Mouse (Mus musculus): Measurements from ENCODE around the gene Plekhd1. TPM values are rescaled to one million over a fixed set of nuclear protein-coding genes. Genes with fewer than 3 reads are reported as not detected.
A peak's percentile ranks its signal among the peaks of the same experiment; 100 is the strongest.

The Plekhd1 gene
- polyA plus RNA-seq, 1 experiment: 7.4 TPM

GRCm38 (mm10) chr12:80698526-80699143 is 6.2 kb downstream of the Plekhd1 start:
- TF ChIP-seq POLR2A (IDR thresholded peaks at IDR 0.05; ENCODE audit: low read depth, low read length) (no peak), CTCF (conservative IDR thresholded peaks at IDR 0.05; ENCODE audit: insufficient read depth, insufficient read length, low read depth, low read length) (no peak)
- Histone ChIP-seq H3K27me3 (replicated peaks; ENCODE audit: control insufficient read depth, insufficient read depth, low read length) (no peaks in the 10 kb centered on the region), H3K4me1 (ENCODE audit: control insufficient read depth, insufficient read depth, low read length) (no peaks in the 10 kb centered on the region), H3K4me3 (ENCODE audit: insufficient read depth, low read depth, low read length) (no peak overlapping the region), H3K36me3 (ENCODE audit: control insufficient read depth, insufficient read depth, low read length) (no peaks in the 10 kb centered on the region), H3K27ac (ENCODE audit: insufficient read depth, low read depth, low read length) (no peak overlapping the region)
- 88% methylated on average over 5 of the region's 5 CpGs for WGBS
- no peak for DNase-seq

GRCm38 (mm10) chr12:80699144-80699531 is 6.7 kb downstream of the Plekhd1 start:
- H3K36me3 ChIP-seq (ENCODE audit: control insufficient read depth, insufficient read depth, low read length): no peaks in the 10 kb centered on the region
- 84% methylated on average over 2 of the region's 2 CpGs for WGBS
- TF ChIP-seq CTCF (conservative IDR thresholded peaks at IDR 0.05; ENCODE audit: insufficient read depth, insufficient read length, low read depth, low read length) (no peak), POLR2A (IDR thresholded peaks at IDR 0.05; ENCODE audit: low read depth, low read length) (no peak)

GRCm38 (mm10) chr12:80701332-80701731 is 8.9 kb downstream of the Plekhd1 start:
- no peak for DNase-seq
- Histone ChIP-seq H3K27ac (ENCODE audit: insufficient read depth, low read depth, low read length) (no peak overlapping the region), H3K36me3 (ENCODE audit: control insufficient read depth, insufficient read depth, low read length) (no peaks in the 10 kb centered on the region), H3K4me1 (ENCODE audit: control insufficient read depth, insufficient read depth, low read length) (no peaks in the 10 kb centered on the region), H3K4me3 (ENCODE audit: insufficient read depth, low read depth, low read length) (no peak overlapping the region), H3K27me3 (replicated peaks; ENCODE audit: control insufficient read depth, insufficient read depth, low read length) (no peaks in the 10 kb centered on the region)
- 75% methylated on average over 7 of the region's 7 CpGs for WGBS
- TF ChIP-seq CTCF (conservative IDR thresholded peaks at IDR 0.05; ENCODE audit: insufficient read depth, insufficient read length, low read depth, low read length) (no peak), POLR2A (IDR thresholded peaks at IDR 0.05; ENCODE audit: low read depth, low read length) (no peak)

More at GRCm38 (mm10) chr12:80699144-80699531, 6.7 kb downstream of the Plekhd1 start:
- DNase-seq: no peak
- H3K27ac ChIP-seq (ENCODE audit: insufficient read depth, low read depth, low read length): no peak overlapping the region
- H3K27me3 ChIP-seq (replicated peaks; ENCODE audit: control insufficient read depth, insufficient read depth, low read length): no peaks in the 10 kb centered on the region
- H3K4me1 ChIP-seq (ENCODE audit: control insufficient read depth, insufficient read depth, low read length): no peaks in the 10 kb centered on the region
- no peak overlapping the region for H3K4me3 ChIP-seq (ENCODE audit: insufficient read depth, low read depth, low read length)

GRCm38 (mm10) chr12:80706208-80706914 is 14.0 kb downstream of the Plekhd1 start:
- WGBS: 52% methylated on average over 11 of the region's 11 CpGs
- H3K4me1 ChIP-seq (ENCODE audit: control insufficient read depth, insufficient read depth, low read length): no peaks in the 10 kb centered on the region
- TF ChIP-seq CTCF (conservative IDR thresholded peaks at IDR 0.05; ENCODE audit: insufficient read depth, insufficient read length, low read depth, low read length): no peak
- TF ChIP-seq POLR2A (IDR thresholded peaks at IDR 0.05; ENCODE audit: low read depth, low read length): no peak
- DNase-seq: no peak
- H3K4me3 ChIP-seq (ENCODE audit: insufficient read depth, low read depth, low read length): no peak overlapping the region
- no peak overlapping the region for H3K27ac ChIP-seq (ENCODE audit: insufficient read depth, low read depth, low read length)
- H3K36me3 ChIP-seq (ENCODE audit: control insufficient read depth, insufficient read depth, low read length): no peaks in the 10 kb centered on the region
- no peaks in the 10 kb centered on the region for H3K27me3 ChIP-seq (replicated peaks; ENCODE audit: control insufficient read depth, insufficient read depth, low read length)

GRCm38 (mm10) chr12:80706915-80707604 is 14.7 kb downstream of the Plekhd1 start:
- Histone ChIP-seq H3K4me3 (ENCODE audit: insufficient read depth, low read depth, low read length) (no peak overlapping the region), H3K4me1 (ENCODE audit: control insufficient read depth, insufficient read depth, low read length) (no peaks in the 10 kb centered on the region), H3K27ac (ENCODE audit: insufficient read depth, low read depth, low read length) (no peak overlapping the region), H3K36me3 (ENCODE audit: control insufficient read depth, insufficient read depth, low read length) (no peaks in the 10 kb centered on the region), H3K27me3 (replicated peaks; ENCODE audit: control insufficient read depth, insufficient read depth, low read length) (no peaks in the 10 kb centered on the region)
- 29% methylated on average over 6 of the region's 6 CpGs for WGBS
- peak; percentile 11 for DNase-seq
- TF ChIP-seq POLR2A (IDR thresholded peaks at IDR 0.05; ENCODE audit: low read depth, low read length): no peak
- no peak for TF ChIP-seq CTCF (conservative IDR thresholded peaks at IDR 0.05; ENCODE audit: insufficient read depth, insufficient read length, low read depth, low read length)

GRCm38 (mm10) chr12:80715915-80716314 is 23.5 kb downstream of the Plekhd1 start:
- 80% methylated on average over 6 of the region's 6 CpGs for WGBS
- Histone ChIP-seq H3K27me3 (replicated peaks; ENCODE audit: control insufficient read depth, insufficient read depth, low read length) (no peaks in the 10 kb centered on the region), H3K4me1 (ENCODE audit: control insufficient read depth, insufficient read depth, low read length) (no peaks in the 10 kb centered on the region), H3K27ac (ENCODE audit: insufficient read depth, low read depth, low read length) (no peak overlapping the region), H3K36me3 (ENCODE audit: control insufficient read depth, insufficient read depth, low read length) (no peaks in the 10 kb centered on the region), H3K4me3 (ENCODE audit: insufficient read depth, low read depth, low read length) (no peak overlapping the region)
- DNase-seq: no peak
- TF ChIP-seq CTCF (conservative IDR thresholded peaks at IDR 0.05; ENCODE audit: insufficient read depth, insufficient read length, low read depth, low read length) (no peak), POLR2A (IDR thresholded peaks at IDR 0.05; ENCODE audit: low read depth, low read length) (no peak)

- H3K4me1 ChIP-seq (ENCODE audit: control insufficient read depth, insufficient read depth, low read length): no peaks in the 10 kb centered on the region
- DNase-seq: no peak
- no peaks in the 10 kb centered on the region for H3K36me3 ChIP-seq (ENCODE audit: control insufficient read depth, insufficient read depth, low read length)
- 25% methylated on average over 2 of the region's 2 CpGs for WGBS
- no peak overlapping the region for H3K4me3 ChIP-seq (ENCODE audit: insufficient read depth, low read depth, low read length)
- no peak for TF ChIP-seq CTCF (conservative IDR thresholded peaks at IDR 0.05; ENCODE audit: insufficient read depth, insufficient read length, low read depth, low read length)
- TF ChIP-seq POLR2A (IDR thresholded peaks at IDR 0.05; ENCODE audit: low read depth, low read length): no peak
- H3K27me3 ChIP-seq (replicated peaks; ENCODE audit: control insufficient read depth, insufficient read depth, low read length): no peaks in the 10 kb centered on the region
- H3K27ac ChIP-seq (ENCODE audit: insufficient read depth, low read depth, low read length): no peak overlapping the region
Observed at GRCm38 (mm10) chr12:80719141-80719540, 26.8 kb downstream of the Plekhd1 start.
